Comparison of ENCODE assay signal across 14 mouse cellular contexts in the genomic region with DNA sequence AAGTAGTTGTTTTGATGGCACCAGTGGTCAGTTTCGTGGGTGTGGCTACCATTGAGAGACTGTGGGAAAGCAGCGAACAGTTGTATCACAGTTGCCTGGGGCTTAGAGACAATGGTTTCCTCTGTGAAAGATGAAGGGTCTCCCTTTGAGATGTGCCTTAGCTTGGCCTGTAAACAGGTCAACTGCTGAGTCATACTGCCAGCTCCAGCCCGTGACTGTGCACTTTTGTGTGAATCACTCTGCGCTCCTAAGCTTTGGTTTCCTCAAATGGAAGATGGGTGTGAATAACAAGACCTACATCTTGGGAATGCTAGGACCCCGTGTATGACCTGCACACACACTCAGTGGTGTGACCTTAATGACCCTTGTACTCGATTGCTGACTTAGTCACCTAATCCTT.
"Had no signal": no experiment of that assay in that cellular context is flagged by ENCODE, and none has a peak within 500 bp of the region (broad histone marks: within the 10 kb centered on the region; RNA-seq: fewer than 3 reads in every experiment).

No protein-coding gene starts in this region.

- H3K4me2 ChIP-seq: liver, embryonic 13.5 days; lung, embryonic 14.5 days; midbrain, embryonic 13.5 days; neural tube, embryonic 13.5 days had no signal

- H3K4me1 ChIP-seq: liver, embryonic 13.5 days had no signal

- ATAC-seq: lung, postnatal 0 days; midbrain, embryonic 13.5 days; midbrain, embryonic 16.5 days had no signal

- H3K9me3 ChIP-seq: midbrain, embryonic 10.5 days; midbrain, embryonic 13.5 days; neural tube, embryonic 13.5 days had no signal

- DNase-seq: kidney, postnatal 25 days; layer of hippocampus, postnatal 36 days; liver, embryonic 13.5 days; lung, embryonic 14.5 days; thymus, adult 18-20 months; thymus, postnatal 36 days had no signal

- H3K27me3 ChIP-seq: liver, embryonic 13.5 days; midbrain, embryonic 13.5 days; neural tube, embryonic 13.5 days had no signal

- H3K27ac ChIP-seq: left cerebral cortex, adult 2 months; liver, embryonic 13.5 days; macrophage; midbrain, embryonic 10.5 days; midbrain, embryonic 13.5 days; neural tube, embryonic 13.5 days had no signal

- H3K9ac ChIP-seq: liver, embryonic 13.5 days; lung, embryonic 14.5 days; midbrain, embryonic 13.5 days; neural tube, embryonic 13.5 days had no signal

- H3K4me3 ChIP-seq: left cerebral cortex, adult 2 months; liver, embryonic 13.5 days; midbrain, embryonic 10.5 days; midbrain, embryonic 13.5 days; myocyte; neural tube, embryonic 13.5 days had no signal

- H3K36me3 ChIP-seq: liver, embryonic 13.5 days; midbrain, embryonic 10.5 days; midbrain, embryonic 13.5 days; neural tube, embryonic 13.5 days had no signal
